Mouse (Mus musculus) CH12.LX (cell line): ENCODE results near the gene Otud7b. TPM values are rescaled to one million over a fixed set of nuclear protein-coding genes. Genes with fewer than 3 reads are reported as not detected.

Experiments
- DNase-seq: peaks from one replicate; pipeline ENCODE4 v3.0.0-alpha.2; 2013; ENCODE audit errors: extremely low read depth
- H3K27ac ChIP-seq: 2 replicates; pipeline ENCODE4 v1.5.1; 2012; ENCODE audit warnings: low read depth, mild to moderate bottlenecking, control low read depth, moderate library complexity; ENCODE audit not compliant: insufficient read depth
- H3K27me3 ChIP-seq: replicated peaks from 2 replicates; pipeline ENCODE3; 2012; ENCODE audit warnings: inconsistent platforms
- H3K36me3 ChIP-seq, 2 experiments: replicated peaks in 1 of 2; 2 replicates each; pipeline versions ENCODE3 to v1.6.1; 2012; ENCODE audit warnings: inconsistent platforms in 1 of 2, low read length in 1 of 2, mild to moderate bottlenecking in 1 of 2, mixed read lengths in 1 of 2, moderate library complexity in 1 of 2; ENCODE audit not compliant: control insufficient read depth in 1 of 2, insufficient read depth in 1 of 2
- H3K4me1 ChIP-seq, 2 experiments: 2 replicates each; pipeline ENCODE4 v1.6.1; 2012; ENCODE audit warnings: inconsistent platforms in 1 of 2, moderate library complexity in 1 of 2; ENCODE audit not compliant: insufficient read depth in 2 of 2, control insufficient read depth in 1 of 2
- H3K4me2 ChIP-seq: 2 replicates; pipeline ENCODE4 v1.6.1; 2012; ENCODE audit warnings: low read depth, mild to moderate bottlenecking, control low read depth; ENCODE audit not compliant: poor library complexity, insufficient read depth, severe bottlenecking
- H3K4me3 ChIP-seq, 3 experiments: fragments of 150-350 bp in 1 of 3; sonication (generic) in 1 of 3; replicated peaks in 1 of 3; 2 replicates each; pipeline versions ENCODE3 to v1.5.1; 2011 to 2012; ENCODE audit warnings: low read depth in 2 of 3, low read length in 2 of 3, mild to moderate bottlenecking in 2 of 3, moderate library complexity in 2 of 3, control low read depth in 1 of 3, improper control_type of control experiment in 1 of 3, inconsistent platforms in 1 of 3, mixed read lengths in 1 of 3; ENCODE audit not compliant: poor library complexity in 1 of 3
- H3K79me2 ChIP-seq: replicated peaks from 2 replicates; pipeline ENCODE4 v1.6.1; 2012; ENCODE audit warnings: mild to moderate bottlenecking, moderate library complexity; ENCODE audit not compliant: control insufficient read depth, poor library complexity, insufficient read depth, severe bottlenecking; ENCODE audit errors: extremely low read depth
- H3K9ac ChIP-seq: 2 replicates; pipeline ENCODE4 v1.6.1; 2012; ENCODE audit warnings: low read depth, mild to moderate bottlenecking, control low read depth, moderate library complexity; ENCODE audit not compliant: insufficient read depth
- H3K9me3 ChIP-seq: replicated peaks from 2 replicates; pipeline ENCODE3; 2012; ENCODE audit warnings: low read length, inconsistent platforms, mixed read lengths
- BHLHE40 ChIP-seq: IDR thresholded peaks from 2 replicates; pipeline ENCODE4 v1.6.1; 2011; ENCODE audit warnings: mild to moderate bottlenecking, low read depth, low read length, improper control_type of control experiment
- CHD1 ChIP-seq: IDR thresholded peaks from 2 replicates; pipeline ENCODE4 v1.6.1; 2012; ENCODE audit warnings: low read depth, low read length, improper control_type of control experiment, inconsistent platforms
- CTCF ChIP-seq, 2 experiments: IDR thresholded peaks in 1 of 2; conservative IDR thresholded peaks in 1 of 2; 2 replicates each; pipeline ENCODE4 v1.5.1; 2011 to 2012; ENCODE audit warnings: low read depth in 2 of 2, low read length in 2 of 2, improper control_type of control experiment in 1 of 2, inconsistent platforms in 1 of 2, mild to moderate bottlenecking in 1 of 2, moderate library complexity in 1 of 2
- E2F4 ChIP-seq: IDR thresholded peaks from 2 replicates; pipeline ENCODE4 v1.6.1; 2011; ENCODE audit warnings: low read depth, low read length, improper control_type of control experiment; ENCODE audit not compliant: insufficient replicate concordance
- ELF1 ChIP-seq: IDR thresholded peaks from 2 replicates; pipeline ENCODE4 v1.6.1; 2014; ENCODE audit warnings: low read depth, mild to moderate bottlenecking, inconsistent platforms, low read length, improper control_type of control experiment
- GABPA ChIP-seq: IDR thresholded peaks from 2 replicates; pipeline ENCODE4 v1.6.1; 2012; ENCODE audit warnings: low read depth, low read length, improper control_type of control experiment, inconsistent platforms; ENCODE audit not compliant: insufficient replicate concordance
- HCFC1 ChIP-seq: IDR thresholded peaks from 2 replicates; pipeline ENCODE4 v1.6.1; 2012; ENCODE audit warnings: low read depth, mild to moderate bottlenecking, inconsistent platforms, low read length, improper control_type of control experiment
- IRF4 ChIP-seq: IDR thresholded peaks from 2 replicates; pipeline ENCODE4 v1.6.1; 2014; ENCODE audit warnings: low read depth, mild to moderate bottlenecking, inconsistent platforms, low read length, improper control_type of control experiment
- JUND ChIP-seq: conservative IDR thresholded peaks from 2 replicates; pipeline ENCODE4 v1.6.1; 2011; ENCODE audit warnings: low read depth, low read length, improper control_type of control experiment
- KAT2A ChIP-seq: IDR thresholded peaks from 2 replicates; pipeline ENCODE4 v1.6.1; 2012; ENCODE audit warnings: low read length, improper control_type of control experiment, inconsistent platforms; ENCODE audit not compliant: insufficient replicate concordance
- MAFK ChIP-seq: IDR thresholded peaks from 2 replicates; pipeline ENCODE4 v1.6.1; 2011; ENCODE audit warnings: low read length, improper control_type of control experiment; ENCODE audit not compliant: insufficient replicate concordance
- MAX ChIP-seq: IDR thresholded peaks from 2 replicates; pipeline ENCODE4 v1.6.1; 2011; ENCODE audit warnings: low read length, improper control_type of control experiment
- MAZ ChIP-seq: IDR thresholded peaks from 2 replicates; pipeline ENCODE4 v1.6.1; 2012; ENCODE audit warnings: low read depth, mild to moderate bottlenecking, inconsistent platforms, low read length, improper control_type of control experiment, moderate library complexity
- MXI1 ChIP-seq: IDR thresholded peaks from 2 replicates; pipeline ENCODE4 v1.6.1; 2011; ENCODE audit warnings: mild to moderate bottlenecking, low read depth, low read length, improper control_type of control experiment
- NELFE ChIP-seq: IDR thresholded peaks from 2 replicates; pipeline ENCODE4 v1.6.1; 2011; ENCODE audit warnings: low read depth, low read length, improper control_type of control experiment
- POLR2A ChIP-seq: IDR thresholded peaks from 2 replicates; pipeline ENCODE4 v1.6.1; 2011; ENCODE audit warnings: low read depth, mild to moderate bottlenecking, improper control_type of control experiment, low read length
- RAD21 ChIP-seq: IDR thresholded peaks from 2 replicates; pipeline ENCODE4 v1.6.1; 2011; ENCODE audit warnings: low read depth, mild to moderate bottlenecking, low read length, improper control_type of control experiment, moderate library complexity
- RCOR1 ChIP-seq: conservative IDR thresholded peaks from 2 replicates; pipeline ENCODE4 v1.6.1; 2012; ENCODE audit warnings: low read depth, mild to moderate bottlenecking, inconsistent platforms, low read length, improper control_type of control experiment
- SIN3A ChIP-seq: IDR thresholded peaks from 2 replicates; pipeline ENCODE4 v1.6.1; 2012; ENCODE audit warnings: low read length, improper control_type of control experiment, inconsistent platforms
- TBP ChIP-seq: conservative IDR thresholded peaks from 2 replicates; pipeline ENCODE4 v1.6.1; 2011; ENCODE audit warnings: low read depth, low read length, improper control_type of control experiment
- UBTF ChIP-seq: IDR thresholded peaks from 2 replicates; pipeline ENCODE4 v1.6.1; 2012; ENCODE audit warnings: low read depth, mild to moderate bottlenecking, inconsistent platforms, low read length, improper control_type of control experiment, moderate library complexity
- USF2 ChIP-seq: conservative IDR thresholded peaks from 2 replicates; pipeline ENCODE4 v1.6.1; 2011; ENCODE audit warnings: low read depth, low read length, improper control_type of control experiment
- ZC3H11A ChIP-seq: IDR thresholded peaks from 2 replicates; pipeline ENCODE4 v1.6.1; 2012; ENCODE audit warnings: low read depth, mild to moderate bottlenecking, inconsistent platforms, low read length, improper control_type of control experiment
- ZKSCAN1 ChIP-seq: IDR thresholded peaks from 2 replicates; pipeline ENCODE4 v1.6.1; 2012; ENCODE audit warnings: low read depth, inconsistent platforms, low read length, improper control_type of control experiment, borderline replicate concordance
- ZMIZ1 ChIP-seq: IDR thresholded peaks from 2 replicates; pipeline ENCODE4 v1.6.1; 2012; ENCODE audit warnings: low read depth, mild to moderate bottlenecking, inconsistent platforms, low read length, improper control_type of control experiment
- dilution Hi-C: fragments of 300-500 bp; cut with MboI; formaldehyde crosslinking; loops from 2 replicates; pipeline ENCODE4 v1.14.3; 2020; ENCODE audit warnings: low sequenced_read_pairs; ENCODE audit not compliant: extremely low pct_unique_long_range_greater_than_20kb, extremely low pct_ligation_motif_present
- in situ Hi-C: fragments of 300-500 bp; cut with MboI; formaldehyde crosslinking; loops from 3 replicates; pipeline ENCODE4 v1.14.3; 2019; ENCODE audit warnings: low sequenced_read_pairs, low pct_ligation_motif_present, low pct_unique_long_range_greater_than_20kb, mixed read lengths
- polyA plus RNA-seq: library from polyadenylated mRNA; unstranded; fragments of >175 nt; gene quantifications from 2 replicates; pipeline ENCODE4 v1.2.1, GENCODE M21; 2012; ENCODE audit warnings: low read depth; ENCODE audit not compliant: insufficient read length
- total RNA-seq, 2 experiments: library from RNA; depleted of rRNA; stranded (reverse); fragments of 300-350 nt in 1 of 2; fragments of >200 nt in 1 of 2; gene quantifications; 2 replicates each; pipeline ENCODE4 v1.2.3; 2012 to 2014

Gene Otud7b
- total and polyA plus RNA-seq, 3 experiments = 12.3 to 17.7 (median 14.9) TPM

DNA sequence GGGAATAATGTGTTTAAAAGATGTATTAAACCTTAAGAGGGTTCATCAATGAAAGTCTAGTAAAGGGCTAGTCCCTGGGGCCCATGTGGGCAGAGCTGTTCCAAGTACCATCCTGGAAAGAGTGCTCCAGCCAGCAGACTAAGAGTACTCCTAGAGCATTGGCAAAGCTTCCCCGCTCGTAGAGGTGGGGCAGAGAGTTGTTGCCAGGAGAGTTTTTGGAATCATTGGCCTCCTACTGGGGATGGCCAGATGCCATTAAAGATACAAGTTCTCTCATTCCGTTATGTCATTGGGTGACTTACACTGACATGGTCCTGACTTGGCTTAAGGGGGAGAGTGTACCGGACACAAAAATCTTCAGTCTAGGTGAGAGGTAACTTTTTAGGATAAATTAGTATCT, 75.2 kb downstream of the Otud7b start:
- DNase-seq = no peak
- H3K9me3 ChIP-seq = no peaks in the 10 kb centered on the region
- H3K27me3 ChIP-seq = no peaks in the 10 kb centered on the region
- H3K4me2 ChIP-seq = no peak overlapping the region
- H3K9ac ChIP-seq = no peak overlapping the region
- H3K4me1 ChIP-seq = peaks cover 5 to 36% of the 10 kb centered on the region in 2 experiments; a peak in 3 of 4 replicates
- no peak overlapping the region for H3K4me3 ChIP-seq
- no peak for TF ChIP-seq CTCF (conservative IDR thresholded peaks at IDR 0.05 in 1 of 2, IDR thresholded peaks at IDR 0.05 in 1 of 2; ENCODE audit: low read depth in 2 of 2, low read length in 2 of 2)
- no peak for TF ChIP-seq USF2
- TF ChIP-seq MXI1 = no peak
- no peak for TF ChIP-seq ELF1
- no peak for TF ChIP-seq CHD1
- no peak for TF ChIP-seq GABPA
- no peak for TF ChIP-seq MAFK
- TF ChIP-seq RCOR1 = no peak
- TF ChIP-seq UBTF = no peak
- no peak for TF ChIP-seq SIN3A
- no peak for TF ChIP-seq MAZ
- no peak for TF ChIP-seq ZKSCAN1
- TF ChIP-seq E2F4 = no peak
- no peak for TF ChIP-seq JUND
- no peak for TF ChIP-seq ZMIZ1
- H3K79me2 ChIP-seq = peaks cover 13% of the 10 kb centered on the region
- dilution Hi-C loops (no loop called here), in situ Hi-C loops (no loop called here)
- H3K36me3 ChIP-seq = peaks cover 30 to 48% of the 10 kb centered on the region in 2 experiments
- H3K27ac ChIP-seq = no peak overlapping the region

DNA sequence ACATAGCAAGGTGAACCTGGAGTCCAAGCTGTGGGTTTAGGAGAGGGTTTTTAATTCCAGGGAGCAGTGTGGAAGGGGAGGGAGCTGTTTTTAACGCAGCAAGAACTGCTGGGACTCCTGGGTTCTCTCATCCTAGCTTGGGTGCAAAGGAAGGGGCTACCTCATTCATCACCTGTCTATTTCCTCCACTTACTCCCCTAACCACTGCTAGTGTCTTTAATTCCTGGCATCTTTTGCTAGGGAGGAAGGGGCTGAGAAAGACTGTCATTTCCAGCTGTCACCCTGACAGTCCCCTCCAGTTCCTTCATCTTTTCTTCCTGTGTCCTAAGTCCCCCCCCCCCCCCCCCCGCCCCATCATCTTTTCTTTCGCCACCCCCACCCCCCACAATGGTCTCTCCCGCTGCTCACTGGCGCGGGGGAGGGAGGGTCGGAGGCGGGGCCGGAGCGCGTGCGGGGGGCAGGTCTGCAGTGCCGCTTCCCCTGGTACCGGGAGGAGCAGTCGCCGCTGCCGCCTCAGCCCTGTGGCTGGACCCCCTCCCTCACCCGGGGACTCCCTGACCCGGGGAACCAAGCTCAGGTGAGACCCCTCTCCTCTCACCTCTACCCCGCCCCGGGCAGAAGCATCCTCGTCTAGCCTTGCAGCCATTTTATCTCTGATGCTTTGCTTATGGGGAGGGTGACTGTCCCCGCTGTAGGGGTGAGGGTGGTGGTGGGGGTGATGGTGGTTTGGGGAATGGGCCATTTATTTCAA, 76.6 kb downstream of the Otud7b start, which contains the start of gene Sv2a:
TSS of gene Sv2a (plus strand) at position 425 of the 751 bp plus-strand sequence.
- Histone ChIP-seq H3K4me2 (peak within 1 kb of the TSS; percentile 90), H3K27me3 (no peaks in the 10 kb centered on the region), H3K4me1 (peaks cover 5 to 27% of the 10 kb centered on the region in 2 experiments; a peak in 3 of 4 replicates), H3K36me3 (peaks cover 20 to 48% of the 10 kb centered on the region in 2 experiments), H3K79me2 (peaks cover under 1% of the 10 kb centered on the region; the same call in 1 of the 2 replicates), H3K27ac (no peak within 1 kb of the TSS), H3K9ac (peak within 1 kb of the TSS; percentile 61), H3K4me3 (peak within 1 kb of the TSS; percentile 56 to 80 (median 59)), H3K9me3 (no peaks in the 10 kb centered on the region)
- TF ChIP-seq TBP (no peak), KAT2A (no peak), HCFC1 (0 out of 2 replicates have a peak, but pooled peaks have one; percentile 15), ZC3H11A (no peak), ZKSCAN1 (no peak), NELFE (peak; percentile 56; the same call in 1 of the 2 replicates), IRF4 (no peak), ZMIZ1 (no peak), RAD21 (no peak), BHLHE40 (peak; percentile 48), POLR2A (peak; percentile 27; the same call in 1 of the 2 replicates), MAX (no peak), MAZ (peak; percentile 56)
- in situ Hi-C loops (no loop called here), dilution Hi-C loops (no loop called here)
- DNase-seq = no peak
